Mouse (Mus musculus) bone marrow, adult 2 months (tissue): ENCODE data around the gene Ap1m1.

Experiments
- CTCF ChIP-seq: fragments of 200-500 bp; IDR thresholded peaks from 2 replicates; pipeline ENCODE4 v1.5.1; 2011; ENCODE audit warnings: low read length, control low read depth; ENCODE audit not compliant: control insufficient read depth, insufficient read depth
- POLR2A ChIP-seq: fragments of 200-500 bp; IDR thresholded peaks from 2 replicates; pipeline ENCODE4 v1.6.1; 2011; ENCODE audit warnings: low read depth, mild to moderate bottlenecking, control low read depth, low read length, borderline replicate concordance; ENCODE audit not compliant: control insufficient read depth

DNA sequence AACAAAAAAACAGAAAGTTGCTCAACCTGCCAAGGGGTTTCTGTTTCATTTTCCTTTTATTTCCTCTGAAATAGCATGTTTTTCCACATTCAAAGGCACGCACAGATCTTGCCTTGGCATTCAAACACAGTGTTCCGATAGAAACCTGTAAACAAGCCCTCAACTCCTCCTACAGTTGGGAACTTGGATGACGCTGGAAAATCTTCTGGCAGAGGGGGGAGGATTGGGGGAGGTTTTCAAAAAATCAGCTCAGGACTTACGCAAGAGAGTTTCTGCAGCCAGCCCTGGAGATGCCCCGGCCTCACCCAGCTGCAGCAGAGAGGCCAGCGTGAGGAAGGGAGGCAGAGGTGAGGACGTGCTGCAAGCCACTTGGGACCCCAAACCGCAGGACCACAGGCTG lies 63.8 kb downstream of the Ap1m1 start:
- no peak for TF ChIP-seq CTCF
- 0 out of 2 replicates have a peak, but pooled peaks have one; percentile 24 for TF ChIP-seq POLR2A
